Mouse (Mus musculus) monocyte, adult 2 months (primary cell): ENCODE data around the gene Duox2.

Source experiments
- DNase-seq, 2 experiments: peaks; one replicate each; pipeline ENCODE4 v3.0.0; 2022; ENCODE audit warnings: low spot score in 2 of 2, low read depth in 1 of 2

Gene Duox2

DNA sequence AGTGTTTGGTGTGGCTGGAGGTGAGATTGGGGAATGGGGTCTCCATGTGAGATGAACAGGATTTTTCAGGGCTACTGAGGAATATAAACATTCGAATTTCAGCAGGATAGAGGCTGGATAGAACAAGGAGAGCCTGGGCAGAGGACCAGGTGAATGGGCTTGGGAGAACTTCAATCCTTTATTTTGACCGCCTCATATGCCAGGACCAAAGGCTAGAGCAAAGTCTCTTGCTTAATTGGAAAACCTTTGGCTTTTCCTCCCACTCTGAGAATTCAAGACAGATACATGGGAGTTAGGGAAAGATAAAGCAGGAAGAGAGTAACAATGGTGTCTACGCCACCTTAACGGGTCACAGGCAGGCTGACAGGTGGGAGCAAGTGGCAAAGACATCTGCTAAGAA, 57.0 kb downstream of the Duox2 start:
- DNase-seq = no peak

DNA sequence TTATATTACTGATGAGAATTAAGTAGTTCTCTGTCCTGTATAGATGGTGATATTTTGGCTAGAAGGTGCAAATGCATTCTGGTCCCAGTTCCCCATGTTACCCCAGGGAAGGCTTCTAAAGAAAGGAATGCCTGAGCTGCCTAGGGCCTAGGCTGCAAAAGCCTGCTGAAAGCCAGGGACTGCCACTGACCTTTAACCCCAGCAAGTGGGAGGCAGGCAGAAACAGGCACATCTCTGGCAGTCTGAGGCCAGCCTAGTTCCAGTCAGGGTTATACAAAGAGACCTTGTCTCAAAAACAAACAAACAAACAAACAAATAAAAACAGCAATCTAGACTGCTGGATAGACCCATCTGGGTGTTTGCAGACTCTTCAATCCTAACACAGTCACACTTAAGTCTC, 57.5 kb downstream of the Duox2 start:
- DNase-seq = no peak

DNA sequence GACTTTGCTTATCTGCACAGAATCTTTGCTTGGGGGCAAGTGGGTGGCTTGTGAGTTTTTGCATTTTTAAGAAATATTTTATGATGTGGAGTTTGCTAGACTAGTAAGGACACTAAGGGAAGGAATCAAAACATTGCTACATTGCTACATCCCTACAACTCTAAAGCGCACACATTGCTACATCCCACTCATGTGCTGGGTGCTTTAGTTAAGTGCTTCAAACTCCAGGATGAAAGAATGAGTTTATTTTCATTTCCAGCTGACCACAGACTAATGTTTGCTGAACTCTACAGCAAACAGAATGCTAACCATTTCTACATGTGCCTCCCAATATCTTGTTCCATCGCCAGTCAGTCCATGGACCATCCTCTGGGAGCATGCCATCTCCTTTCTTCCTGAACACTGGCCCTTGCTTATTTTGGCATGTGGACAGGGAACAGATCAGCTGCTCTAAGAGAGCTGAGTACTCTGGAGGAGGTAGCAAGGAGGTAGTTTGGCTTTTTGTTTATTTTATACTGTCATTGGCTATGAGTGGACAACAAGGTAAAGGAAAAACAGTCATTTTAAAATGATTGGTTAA, 60.3 kb downstream of the Duox2 start:
- no peak for DNase-seq

DNA sequence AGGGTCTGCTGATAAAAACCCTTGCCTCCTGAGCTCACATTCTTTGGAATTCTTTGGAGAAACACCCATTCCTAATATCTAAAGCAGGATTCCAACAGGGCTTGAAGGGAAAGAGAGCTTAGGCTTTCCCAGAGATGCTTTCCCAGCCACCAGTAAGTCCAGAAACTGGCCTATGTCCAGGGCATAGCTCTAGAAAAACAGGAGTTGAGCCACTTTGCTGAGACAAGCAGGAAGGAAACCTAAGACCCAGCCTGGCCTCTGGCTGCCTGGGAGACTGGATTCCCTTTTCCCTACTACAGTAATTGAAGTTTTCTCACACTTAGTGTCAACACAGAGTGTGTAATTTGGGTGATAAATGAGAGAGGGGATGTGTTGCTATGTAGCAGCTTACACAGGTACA, 61.9 kb downstream of the Duox2 start:
- no peak for DNase-seq

DNA sequence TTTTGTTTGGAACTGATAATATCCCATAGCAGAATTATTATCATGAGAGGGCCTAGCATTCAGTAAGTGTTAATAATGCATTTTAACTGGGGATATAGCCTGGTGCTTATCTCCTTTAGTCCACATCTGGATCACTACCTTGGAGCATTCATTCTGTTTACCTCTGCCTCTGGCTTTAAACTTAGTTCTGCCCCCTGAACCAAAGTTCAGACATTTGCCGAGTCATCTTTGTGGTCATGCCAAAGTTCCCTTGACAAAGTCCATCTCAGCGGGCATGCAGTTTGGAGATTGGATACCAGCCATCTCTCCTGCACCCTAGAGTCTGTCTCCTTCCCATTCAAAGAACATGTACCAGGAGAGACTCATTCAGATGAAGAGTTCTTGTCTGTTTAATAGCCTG, 62.8 kb downstream of the Duox2 start:
- DNase-seq = no peak

DNA sequence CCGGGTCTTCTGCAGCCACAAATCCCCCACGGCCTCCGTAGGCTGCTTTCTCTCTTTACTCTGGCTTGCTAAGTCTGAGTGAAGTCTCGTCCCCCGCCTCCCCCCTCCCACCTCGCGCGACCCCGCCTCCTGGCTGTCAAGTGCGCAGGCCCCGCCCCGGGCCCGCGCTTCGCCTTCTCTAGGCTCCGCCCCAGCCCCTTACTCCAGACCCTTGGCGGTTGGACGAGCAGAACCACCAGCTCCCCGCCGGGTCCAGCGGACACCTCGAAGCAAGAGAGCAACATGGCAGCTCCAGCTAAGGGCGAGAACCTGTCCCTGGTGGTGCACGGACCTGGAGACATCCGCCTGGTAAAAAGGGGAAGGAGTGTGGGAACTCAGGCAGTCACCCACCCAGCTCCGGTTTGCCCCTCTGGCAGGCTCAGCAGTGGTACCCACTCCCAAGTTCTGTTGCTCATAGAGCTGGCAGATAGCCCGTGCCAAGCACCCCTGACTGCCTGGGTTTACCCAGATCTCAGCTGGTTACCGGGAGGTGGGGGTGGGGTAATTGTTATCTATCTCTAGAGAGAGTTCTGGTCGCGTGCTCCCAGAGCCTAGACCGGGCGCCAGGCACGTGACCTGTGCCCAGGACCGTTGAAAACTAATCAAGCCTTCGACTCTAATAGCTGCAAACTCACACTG, 63.5 kb downstream of the Duox2 start, which contains the start of gene Sord:
Gene Sord, plus strand, starts transcription at position 139 of the 678 bp plus-strand sequence.
- DNase-seq = peak; percentile 6 to 23

DNA sequence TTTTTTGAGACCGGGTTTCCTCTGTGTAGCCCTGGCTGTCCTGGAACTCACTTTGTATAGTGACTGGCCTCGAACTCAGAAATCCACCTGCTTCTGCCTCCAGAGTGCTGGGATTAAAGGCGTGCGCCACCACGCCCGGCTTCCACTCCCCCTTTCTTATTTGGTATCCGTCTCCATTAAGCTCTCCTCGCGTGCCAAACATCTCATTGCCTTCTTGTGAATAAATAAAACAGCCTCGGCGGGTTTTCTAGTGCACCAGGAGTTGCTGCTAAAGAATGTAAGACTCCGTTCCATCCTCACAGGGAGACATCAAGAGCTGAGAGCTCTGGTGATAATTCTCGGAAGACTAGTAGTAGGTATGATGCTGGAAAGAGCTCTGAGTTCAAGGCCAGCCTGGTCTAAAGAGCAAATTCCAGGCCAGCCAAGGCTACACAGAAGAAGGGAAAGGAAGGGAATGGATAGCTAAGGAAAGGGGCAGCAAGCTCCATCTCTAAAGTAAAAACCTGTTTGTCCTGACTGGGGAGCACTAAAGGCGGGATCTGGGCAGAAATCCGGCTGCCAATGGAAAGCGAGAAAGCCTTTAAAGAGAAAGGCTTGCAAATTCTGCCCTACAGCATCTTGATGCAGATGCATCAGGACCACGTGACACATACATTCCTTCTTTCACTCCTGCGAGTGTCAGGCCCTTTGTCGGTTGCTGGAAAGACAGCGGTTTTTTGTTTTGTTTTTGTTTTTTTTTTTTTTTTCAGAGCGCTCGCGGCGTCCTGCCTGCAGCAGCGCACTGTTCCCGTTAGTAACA, 64.3 kb downstream of the Duox2 start:
- no peak for DNase-seq

DNA sequence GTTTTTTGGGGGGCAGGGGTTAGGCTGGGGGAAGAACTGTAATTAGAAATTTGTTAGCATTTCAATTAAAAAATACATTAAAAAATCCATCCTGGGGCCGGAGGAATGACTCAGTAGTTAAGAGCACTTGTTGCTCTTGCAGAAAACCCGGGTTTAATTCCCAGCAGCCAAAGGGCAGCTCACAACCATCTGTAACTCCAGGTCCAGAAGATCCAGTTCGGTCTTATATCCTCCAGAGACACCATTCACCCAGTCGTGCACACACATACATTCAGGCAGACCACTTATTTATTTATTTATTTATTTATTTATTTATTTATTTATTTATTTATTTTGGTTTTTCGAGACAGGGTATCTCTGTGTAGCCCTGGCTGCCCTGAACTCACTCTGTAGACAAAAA, 64.9 kb downstream of the Duox2 start:
- DNase-seq = no peak

DNA sequence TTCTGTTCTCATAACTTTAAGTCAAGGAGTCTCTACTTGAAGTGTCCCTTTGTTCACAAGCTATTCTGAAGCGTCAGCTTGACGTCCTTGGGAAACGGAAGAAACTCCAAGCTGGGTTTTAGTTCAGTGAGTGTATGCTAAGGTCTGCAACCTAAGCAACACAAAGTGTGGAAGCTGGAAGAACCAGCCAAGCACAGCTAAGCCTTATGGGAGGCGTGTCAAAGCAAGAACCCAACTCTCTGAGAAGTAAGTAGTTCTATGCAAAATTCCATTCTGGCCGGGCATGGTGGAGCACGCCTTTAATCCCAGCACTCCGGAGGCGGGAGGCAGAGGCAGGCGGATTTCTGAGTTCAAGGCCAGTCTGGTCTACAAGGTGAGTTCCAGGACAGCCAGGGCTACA, 66.6 kb downstream of the Duox2 start:
- no peak for DNase-seq

DNA sequence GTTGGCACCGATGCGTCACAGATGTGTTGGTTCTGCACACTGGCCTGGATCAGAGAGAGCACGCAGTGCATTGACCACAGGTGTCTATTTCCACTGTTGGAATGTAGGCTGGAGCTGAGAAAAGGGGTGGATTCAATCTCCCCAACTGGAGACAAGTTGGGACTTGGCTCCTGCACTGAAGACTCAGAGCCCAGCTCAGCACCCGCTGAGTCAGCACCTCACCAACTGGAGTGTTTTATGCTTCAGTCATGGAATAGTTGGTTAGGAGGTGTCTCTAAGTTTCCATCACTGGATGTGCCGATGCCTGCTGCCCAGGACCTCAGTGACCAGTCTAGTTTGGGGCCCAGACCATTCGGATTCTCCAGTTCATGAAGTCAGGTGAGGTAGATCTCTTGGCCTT, 67.9 kb downstream of the Duox2 start:
- DNase-seq = no peak
